Mouse (Mus musculus): ENCODE data around the gene Pax7. TPM values are rescaled to one million over a fixed set of nuclear protein-coding genes. Genes with fewer than 3 reads are reported as not detected.

Pax7 gene
- total RNA-seq (2021) = 10 to 100 TPM; 21.6 to 22.3 TPM
- long read RNA-seq, experiment 1, full-length matches to known transcripts = 1 of 2 reads
- long read RNA-seq, experiment 1, partial matches to known transcripts = 0 of 2 reads
- long read RNA-seq, experiment 1, other reads (novel, unspliced or antisense) = 1 of 2 reads
- long read RNA-seq, experiment 2, full-length matches to known transcripts = 3 of 10 reads
- long read RNA-seq, experiment 2, partial matches to known transcripts = 2 of 10 reads
- long read RNA-seq, experiment 2, other reads (novel, unspliced or antisense) = 5 of 10 reads

- peak in 1 of 2 experiments; percentile 67 for DNase-seq (ENCODE audit: low spot score in 2 of 2)
Measured at GRCm38 (mm10) chr4:139833036-139833634, at the start of gene Pax7. TSS of gene Pax7 (minus strand) at chr4:139833528.

GRCm38 (mm10) chr4:139881796-139882195 is 48.5 kb upstream of the Pax7 start:
- DNase-seq (ENCODE audit: low spot score in 2 of 2) = no peak

DNA sequence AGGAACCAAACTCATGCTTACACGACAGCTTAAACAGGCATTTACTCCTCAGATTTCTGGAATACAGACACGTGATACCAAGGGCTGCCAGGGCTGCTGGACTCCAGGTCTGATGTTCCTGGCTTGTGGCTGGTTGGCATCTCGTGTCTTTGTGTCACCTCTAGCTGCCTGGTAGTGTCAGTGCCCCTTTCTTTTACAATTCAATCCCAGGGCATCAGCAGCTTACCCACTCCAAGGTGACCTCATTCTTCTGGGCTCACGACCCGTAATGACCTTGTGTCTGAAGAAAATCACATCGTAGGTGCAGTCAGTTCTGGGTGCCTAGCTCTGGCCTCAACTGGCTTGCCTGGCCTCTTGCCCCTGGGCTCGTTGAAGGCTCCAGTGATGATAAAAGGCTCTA is 46.0 kb upstream of the Pax7 start:
- no peak for DNase-seq (ENCODE audit: low spot score in 2 of 2)

- DNase-seq (ENCODE audit: low spot score in 2 of 2) = no peak
Measured at GRCm38 (mm10) chr4:139878443-139878842, 45.1 kb upstream of the Pax7 start.

DNA sequence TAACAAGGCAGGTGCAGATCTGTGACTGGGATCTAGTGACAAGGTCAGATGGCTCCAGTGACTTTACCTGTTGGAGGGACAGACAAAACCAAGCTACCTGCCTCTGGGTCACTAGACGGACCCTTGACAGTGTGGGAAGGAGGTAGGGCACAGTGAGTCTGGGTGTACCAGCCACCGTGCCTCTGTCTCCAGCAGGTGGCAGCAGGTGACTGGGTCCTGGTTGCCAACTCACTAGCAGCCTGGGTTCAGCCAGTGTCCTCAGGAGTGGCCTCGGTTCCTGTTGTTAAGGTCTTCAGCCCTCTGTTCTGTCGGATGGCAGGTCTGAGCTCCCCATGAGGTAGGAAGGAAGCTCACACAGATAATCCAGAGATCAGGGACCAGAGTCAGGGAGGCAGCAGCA is 43.9 kb upstream of the Pax7 start:
- DNase-seq (ENCODE audit: low spot score in 2 of 2) = peak in 1 of 2 experiments; percentile 39

DNA sequence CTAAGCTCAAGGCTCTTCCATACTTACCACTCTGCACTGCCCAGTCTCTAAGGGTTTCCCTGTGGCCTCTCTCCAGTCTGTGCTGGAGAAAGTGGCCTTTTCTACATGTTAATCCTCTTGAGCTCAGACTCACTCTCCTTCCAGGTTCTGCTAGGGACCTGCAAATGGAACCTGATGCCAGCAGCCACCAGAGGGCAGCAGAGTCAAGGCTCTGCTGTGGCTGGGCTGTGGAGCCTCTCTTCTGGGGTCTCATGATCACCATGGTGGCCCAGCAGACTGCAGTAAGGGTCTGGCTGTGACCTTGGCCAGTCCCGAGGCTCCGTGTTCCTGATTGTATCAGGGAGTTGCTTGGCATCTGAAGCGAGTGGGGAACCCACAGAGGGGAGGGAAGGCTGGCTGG is 39.3 kb upstream of the Pax7 start:
- DNase-seq (ENCODE audit: low spot score in 2 of 2) = no peak

GRCm38 (mm10) chr4:139871699-139872098 is 38.4 kb upstream of the Pax7 start:
- no peak for DNase-seq (ENCODE audit: low spot score in 2 of 2)

DNA sequence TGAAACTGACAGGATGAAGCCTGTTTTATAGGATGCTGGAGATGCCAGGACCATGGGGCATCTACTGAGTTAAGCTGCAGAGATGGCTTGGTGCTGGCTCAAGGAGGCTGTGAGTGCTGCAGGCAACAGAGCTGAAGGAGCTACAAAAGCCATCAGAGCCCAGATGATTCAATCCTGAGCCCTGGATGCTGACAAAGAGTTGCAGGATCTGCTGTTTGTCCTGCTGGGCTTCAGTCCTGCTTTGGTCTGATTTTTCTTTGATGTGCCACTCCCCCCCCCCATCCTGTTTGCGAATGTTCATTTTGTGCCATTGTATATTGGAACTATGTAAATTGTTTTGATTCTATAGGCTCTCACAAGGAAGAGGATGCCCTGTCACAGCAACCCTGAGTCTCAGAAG is 29.9 kb upstream of the Pax7 start:
- DNase-seq (ENCODE audit: low spot score in 2 of 2) = no peak

DNA sequence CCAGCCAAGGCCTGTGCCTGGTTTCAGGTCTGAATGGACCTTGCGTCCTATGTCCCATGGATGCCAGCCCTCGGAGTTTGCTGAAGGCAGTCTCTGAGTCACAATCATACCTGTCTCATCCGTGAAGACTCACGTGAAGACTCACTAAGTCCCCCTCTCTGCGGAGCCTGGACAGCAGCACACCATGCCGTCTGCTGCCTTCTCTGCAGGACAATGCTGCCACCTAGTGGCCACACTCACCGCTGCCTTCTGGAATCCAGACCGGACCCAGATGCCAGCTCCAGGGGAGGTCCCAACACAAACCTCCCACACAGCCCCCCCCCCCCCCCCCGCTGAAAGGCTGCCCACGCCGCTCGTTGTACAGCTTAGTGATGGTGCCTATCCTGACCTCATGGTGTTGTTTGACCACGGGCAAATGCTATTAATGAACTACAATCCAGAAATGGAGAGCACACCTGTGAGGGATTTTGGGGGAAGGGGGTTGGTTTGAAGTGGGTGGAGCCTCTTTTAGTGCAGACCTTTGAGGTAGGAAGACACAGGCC is 25.4 kb upstream of the Pax7 start:
- peak; percentile 80 to 85 for DNase-seq (ENCODE audit: low spot score in 2 of 2)

- no peak for DNase-seq (ENCODE audit: low spot score in 2 of 2)
Measured at GRCm38 (mm10) chr4:139852219-139853035, 19.1 kb upstream of the Pax7 start.

GRCm38 (mm10) chr4:139851387-139851786 is 18.1 kb upstream of the Pax7 start:
- DNase-seq (ENCODE audit: low spot score in 2 of 2) = no peak

- DNase-seq (ENCODE audit: low spot score in 2 of 2) = no peak
Measured at GRCm38 (mm10) chr4:139850547-139851170, 17.3 kb upstream of the Pax7 start.

DNA sequence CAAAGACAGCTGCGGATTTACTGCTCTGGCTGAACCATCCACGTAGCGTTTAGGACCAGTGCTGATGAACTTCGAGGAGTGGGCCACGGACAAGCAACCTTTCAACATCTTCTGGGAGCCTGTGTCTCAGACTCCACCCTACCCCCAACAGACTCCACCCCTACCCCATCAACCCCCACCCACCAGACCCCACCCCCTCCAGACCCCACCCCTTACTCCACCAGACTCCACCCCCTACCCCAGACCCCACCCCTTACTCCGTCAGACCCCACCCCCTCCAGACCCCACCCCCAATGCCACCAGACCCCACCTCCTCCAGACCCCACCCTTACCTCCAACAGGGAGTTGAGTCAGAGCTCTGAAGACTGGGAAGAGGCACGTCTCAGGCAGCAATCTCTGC is 10.1 kb upstream of the Pax7 start:
- DNase-seq (ENCODE audit: low spot score in 2 of 2) = no peak

- no peak for DNase-seq (ENCODE audit: low spot score in 2 of 2)
Measured at GRCm38 (mm10) chr4:139842919-139843318, 9.6 kb upstream of the Pax7 start.

DNA sequence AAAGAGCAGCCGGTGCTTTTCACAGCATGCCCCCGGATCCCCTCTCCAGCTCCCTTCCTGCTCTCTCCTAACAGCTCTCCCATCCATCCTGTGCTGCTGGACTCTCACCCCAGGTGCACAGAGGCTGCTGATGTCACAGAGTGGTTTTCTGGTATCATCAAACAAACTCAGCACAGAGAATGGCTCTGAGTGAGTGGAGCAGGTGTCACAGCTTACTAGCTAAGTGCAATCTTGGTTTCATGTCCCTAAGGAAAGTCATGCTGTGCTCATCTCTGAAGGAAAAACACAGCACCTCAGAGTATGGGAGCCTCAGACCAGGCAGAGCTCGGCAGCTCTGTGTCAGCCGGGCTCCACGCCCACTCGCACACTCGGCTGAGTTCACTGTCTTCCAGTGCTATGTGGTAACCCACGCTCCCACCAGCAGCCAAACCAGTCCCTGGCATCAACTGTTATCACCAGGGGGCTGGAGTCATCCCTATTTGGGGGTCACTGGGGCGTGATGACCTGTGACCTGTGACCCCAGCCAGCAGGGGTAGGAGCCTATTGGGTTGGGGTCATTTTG is 7.7 kb upstream of the Pax7 start:
- no peak for DNase-seq (ENCODE audit: low spot score in 2 of 2)

DNA sequence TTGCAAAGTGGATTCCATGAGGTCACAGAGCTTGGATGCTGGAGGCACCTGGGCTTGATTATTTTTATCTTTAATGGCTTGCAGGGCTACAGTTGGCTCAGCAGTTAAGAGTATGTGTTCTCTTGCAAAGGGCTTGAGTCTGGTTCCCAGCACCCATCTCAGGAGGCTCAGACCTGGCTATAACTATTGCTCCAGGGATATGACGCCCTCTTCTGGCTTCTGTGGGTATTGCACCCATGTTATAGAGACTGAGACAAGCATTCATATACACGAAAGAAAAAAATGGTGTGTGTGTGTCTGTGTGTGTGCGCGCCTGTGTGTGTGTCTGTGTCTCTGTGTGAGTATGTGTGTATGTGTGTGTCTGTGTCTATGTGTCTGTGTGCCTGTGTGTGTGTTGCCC is 7.1 kb upstream of the Pax7 start:
- DNase-seq (ENCODE audit: low spot score in 2 of 2) = no peak

DNA sequence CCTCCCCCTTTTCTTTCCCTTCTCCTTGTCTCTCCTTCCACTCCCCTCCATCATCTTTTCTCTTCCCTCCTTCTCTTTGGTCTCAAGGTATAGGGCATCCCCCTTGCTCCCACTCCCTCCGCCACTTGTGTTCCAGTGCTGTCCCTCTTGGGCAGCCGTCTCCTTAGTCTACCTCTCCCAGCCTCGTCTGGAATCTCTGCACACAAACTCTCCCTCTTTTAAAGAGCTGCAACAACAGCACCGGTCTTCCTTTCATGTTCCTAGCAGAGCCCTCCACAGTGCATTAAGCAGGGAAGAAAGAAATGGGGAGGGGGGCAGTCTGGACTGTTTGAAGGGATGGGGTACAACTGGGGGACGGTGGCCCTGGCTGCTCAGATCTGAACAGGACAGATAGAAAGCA is 3.4 kb upstream of the Pax7 start:
- no peak for DNase-seq (ENCODE audit: low spot score in 2 of 2)

GRCm38 (mm10) chr4:139836196-139836595 is 2.9 kb upstream of the Pax7 start:
- no peak for DNase-seq (ENCODE audit: low spot score in 2 of 2)

GRCm38 (mm10) chr4:139833817-139834401 is 581 bp upstream of the Pax7 start:
- DNase-seq (ENCODE audit: low spot score in 2 of 2) = no peak

- no peak for DNase-seq (ENCODE audit: low spot score in 2 of 2)
Measured at GRCm38 (mm10) chr4:139832281-139833035, 870 bp downstream of the Pax7 start.

All from gastrocnemius, postnatal 4 days (tissue).